Mouse (Mus musculus): ENCODE data around the gene Elf4.

Elf4 gene

DNA sequence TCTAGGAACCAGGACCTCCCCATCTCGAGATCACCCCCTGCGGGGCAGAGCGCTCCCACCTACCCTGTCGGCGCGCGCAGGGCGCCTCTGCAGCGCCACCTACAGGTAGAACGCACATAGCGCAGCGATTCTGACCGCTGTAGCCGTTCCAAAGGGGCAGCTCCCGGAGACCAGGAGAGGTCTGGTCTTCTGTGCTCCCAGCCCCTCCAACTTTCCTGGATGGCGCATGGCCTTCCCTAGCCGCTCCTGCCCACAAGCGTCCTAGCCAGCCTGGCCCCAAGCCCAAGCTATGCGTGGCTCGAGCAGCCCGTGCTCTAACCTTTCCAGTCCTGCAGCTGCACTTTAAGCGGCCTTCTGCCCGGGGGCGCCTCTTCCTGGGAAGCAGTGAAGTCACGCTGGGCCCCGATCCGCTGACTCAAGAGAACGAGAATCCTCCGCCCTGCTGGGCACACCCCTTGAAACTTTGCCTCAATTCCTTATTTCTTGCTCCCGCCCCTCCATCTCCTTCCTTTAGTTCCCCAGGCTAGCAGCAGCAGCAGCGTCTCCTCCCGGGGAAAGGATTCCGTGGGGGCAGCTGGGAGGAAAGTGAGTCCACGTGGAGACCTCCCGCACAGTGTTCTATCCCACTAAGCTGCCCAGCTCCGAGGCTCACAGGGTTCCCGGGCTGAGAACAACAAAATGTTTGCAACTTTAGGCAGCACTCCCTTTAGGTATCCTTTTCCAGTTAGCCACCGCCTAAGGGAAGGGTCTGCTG is at the start of gene Elf4:
Elf4 (minus strand) TSS at position 379 of the 754 bp plus-strand sequence.
- peak; percentile 62 for DNase-seq (ENCODE audit: low spot score)

GRCm38 (mm10) chrX:48493763-48494162 is 30.8 kb upstream of the Elf4 start:
- no peak for DNase-seq (ENCODE audit: low spot score)

- no peak for DNase-seq (ENCODE audit: low spot score)
Observed at GRCm38 (mm10) chrX:48481687-48482086, 18.8 kb upstream of the Elf4 start.

DNA sequence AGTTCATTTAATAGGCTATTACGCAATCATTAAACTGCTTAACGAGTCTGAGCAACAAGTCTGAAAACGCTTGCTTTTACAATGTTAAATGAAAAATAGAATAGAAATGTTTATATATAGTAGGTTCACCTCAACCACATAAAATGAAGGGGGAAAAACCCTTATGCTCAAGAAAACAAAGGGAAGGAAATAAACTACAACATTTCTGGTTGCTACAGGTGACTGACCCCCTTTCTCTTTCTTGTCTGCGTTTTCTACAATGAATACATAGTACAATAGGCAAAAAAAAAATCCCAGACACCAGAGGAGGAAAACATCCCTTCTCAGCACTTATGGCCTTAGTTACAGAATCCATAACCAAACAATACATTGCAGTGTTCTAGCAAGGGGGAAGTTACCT is 18.2 kb upstream of the Elf4 start:
- no peak for DNase-seq (ENCODE audit: low spot score)

DNA sequence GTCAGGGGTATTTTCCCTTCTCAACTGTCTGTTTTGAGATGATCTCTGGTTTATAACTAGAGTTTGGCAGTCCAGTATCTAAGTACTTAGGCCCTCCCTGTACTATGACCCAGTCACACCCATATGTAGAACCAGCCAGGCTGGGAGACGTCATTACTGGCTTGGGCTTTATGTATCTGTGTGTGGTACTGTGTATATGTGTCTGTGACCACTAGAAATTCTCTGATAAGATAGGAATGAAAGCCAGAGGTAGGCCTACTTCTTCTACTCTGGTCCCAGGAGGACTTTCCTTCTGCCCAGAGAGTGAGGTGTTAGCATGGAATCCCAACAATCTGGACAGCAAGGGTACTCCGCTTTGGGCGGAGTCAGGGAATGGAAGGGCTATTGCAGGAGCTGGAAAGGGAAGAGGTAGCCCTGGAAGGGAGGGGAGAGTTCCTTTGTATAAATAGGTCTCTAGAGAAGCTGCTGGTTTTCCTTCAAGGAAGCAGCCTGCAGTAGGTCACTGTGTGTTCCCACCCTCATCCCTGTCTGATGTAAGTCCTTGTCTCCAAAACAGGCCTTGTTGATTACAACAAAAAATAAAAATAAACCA is 4.5 kb upstream of the Elf4 start:
- DNase-seq (ENCODE audit: low spot score), result no peak

DNA sequence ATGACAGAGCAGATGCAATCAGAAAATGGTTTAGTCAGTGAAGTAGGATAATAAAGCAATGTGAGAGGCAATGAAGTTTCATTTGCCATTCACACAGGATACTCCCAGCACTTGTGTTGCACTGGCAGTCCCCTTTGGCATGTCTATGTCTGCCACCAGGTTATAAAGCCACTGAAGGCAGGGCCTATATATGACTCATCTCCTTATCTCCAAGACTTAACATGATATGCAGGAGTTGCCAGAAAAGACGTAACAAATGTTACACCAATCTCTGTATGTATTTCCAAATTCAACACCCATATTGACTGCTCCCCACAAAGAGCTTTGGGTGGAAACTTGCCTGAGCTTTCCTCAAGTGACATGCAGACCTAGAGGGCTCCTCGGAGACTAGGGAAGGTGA is 3.2 kb upstream of the Elf4 start:
- no peak for DNase-seq (ENCODE audit: low spot score)

GRCm38 (mm10) chrX:48464436-48464835 is 1.5 kb upstream of the Elf4 start:
- no peak for DNase-seq (ENCODE audit: low spot score)

GRCm38 (mm10) chrX:48463636-48464035 is 704 bp upstream of the Elf4 start:
- DNase-seq (ENCODE audit: low spot score), result no peak

GRCm38 (mm10) chrX:48462297-48462696 is 635 bp downstream of the Elf4 start:
- no peak for DNase-seq (ENCODE audit: low spot score)

DNA sequence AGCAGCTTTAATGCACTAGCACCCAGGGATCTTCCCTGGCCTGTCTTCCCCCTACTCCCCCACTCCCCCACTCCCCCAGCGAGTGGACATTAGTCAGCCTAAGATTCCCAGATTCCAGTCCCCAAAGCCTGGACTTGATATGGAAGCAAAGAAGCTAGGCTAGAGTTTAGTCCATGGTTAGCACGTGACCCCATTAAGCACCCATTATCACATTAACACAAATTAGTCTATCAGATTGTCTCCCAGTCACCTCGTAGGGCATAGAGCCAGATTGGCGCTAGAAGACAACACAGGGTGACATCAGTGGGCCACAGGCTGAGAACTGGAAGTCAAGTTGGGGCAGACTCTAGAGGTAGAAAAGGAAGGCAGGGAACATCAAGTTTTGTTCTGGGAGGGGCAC is 1.9 kb downstream of the Elf4 start:
- no peak for DNase-seq (ENCODE audit: low spot score)

- DNase-seq (ENCODE audit: low spot score), result no peak
Observed at GRCm38 (mm10) chrX:48460496-48460895, 2.4 kb downstream of the Elf4 start.

GRCm38 (mm10) chrX:48456956-48457355 is 6.0 kb downstream of the Elf4 start:
- no peak for DNase-seq (ENCODE audit: low spot score)

GRCm38 (mm10) chrX:48455018-48455417 is 7.9 kb downstream of the Elf4 start:
- no peak for DNase-seq (ENCODE audit: low spot score)

DNA sequence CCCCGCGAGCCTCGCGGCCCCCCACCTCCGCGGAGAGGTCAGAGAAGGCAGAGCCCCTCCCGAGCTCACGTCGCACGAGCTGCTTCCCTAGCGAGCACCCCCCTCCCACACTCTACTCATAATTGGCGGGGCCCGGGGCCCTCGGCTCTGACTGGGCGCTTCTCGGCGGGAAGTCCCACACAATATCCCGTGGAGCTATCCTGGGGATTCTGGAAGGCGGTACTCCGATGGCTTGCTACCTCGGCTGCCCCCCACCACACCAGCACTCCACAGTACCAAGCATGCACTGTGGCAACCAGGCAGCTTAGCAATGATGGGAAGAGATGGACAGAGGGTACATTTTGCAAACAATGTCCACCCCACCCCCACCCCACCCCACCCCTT is 8.4 kb downstream of the Elf4 start:
- DNase-seq (ENCODE audit: low spot score), result no peak

DNA sequence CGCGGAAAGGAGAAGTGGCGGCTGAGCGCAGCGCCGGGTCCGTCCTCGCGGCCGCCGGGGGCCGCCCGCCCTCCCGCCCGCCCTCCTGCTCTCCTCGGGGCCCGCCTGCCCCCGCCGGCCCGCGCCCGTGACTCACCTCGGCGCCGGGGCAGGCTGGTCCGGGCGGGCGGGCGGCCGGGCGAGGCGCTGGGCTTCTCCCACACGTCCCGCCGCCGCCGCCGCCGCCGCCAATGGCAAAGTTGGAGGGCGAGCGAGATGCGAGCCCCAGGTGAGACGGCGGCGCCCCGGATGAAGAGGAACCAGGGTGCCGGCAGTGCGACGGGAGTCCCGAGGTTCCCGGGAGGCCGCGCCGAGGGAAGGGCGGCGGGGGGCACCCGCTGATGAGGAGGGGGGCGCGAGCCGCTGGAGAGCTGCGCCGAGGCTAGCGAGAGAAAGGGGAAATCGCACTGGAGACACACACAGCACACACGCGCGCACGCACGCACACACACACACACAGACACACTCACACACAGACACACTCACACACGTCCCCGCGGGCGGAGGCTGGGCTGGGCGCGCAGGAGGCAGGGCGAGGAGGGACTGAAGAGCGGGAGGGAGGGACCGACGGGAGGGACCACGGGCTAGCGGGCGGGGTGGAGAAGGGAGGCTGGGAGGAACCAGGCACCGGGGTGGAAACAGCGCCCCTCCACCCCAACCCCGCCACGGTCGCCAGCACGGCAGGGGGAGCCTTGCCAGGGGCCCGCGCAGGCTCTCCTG is 9.0 kb downstream of the Elf4 start:
- peak; percentile 82 for DNase-seq (ENCODE audit: low spot score)

DNA sequence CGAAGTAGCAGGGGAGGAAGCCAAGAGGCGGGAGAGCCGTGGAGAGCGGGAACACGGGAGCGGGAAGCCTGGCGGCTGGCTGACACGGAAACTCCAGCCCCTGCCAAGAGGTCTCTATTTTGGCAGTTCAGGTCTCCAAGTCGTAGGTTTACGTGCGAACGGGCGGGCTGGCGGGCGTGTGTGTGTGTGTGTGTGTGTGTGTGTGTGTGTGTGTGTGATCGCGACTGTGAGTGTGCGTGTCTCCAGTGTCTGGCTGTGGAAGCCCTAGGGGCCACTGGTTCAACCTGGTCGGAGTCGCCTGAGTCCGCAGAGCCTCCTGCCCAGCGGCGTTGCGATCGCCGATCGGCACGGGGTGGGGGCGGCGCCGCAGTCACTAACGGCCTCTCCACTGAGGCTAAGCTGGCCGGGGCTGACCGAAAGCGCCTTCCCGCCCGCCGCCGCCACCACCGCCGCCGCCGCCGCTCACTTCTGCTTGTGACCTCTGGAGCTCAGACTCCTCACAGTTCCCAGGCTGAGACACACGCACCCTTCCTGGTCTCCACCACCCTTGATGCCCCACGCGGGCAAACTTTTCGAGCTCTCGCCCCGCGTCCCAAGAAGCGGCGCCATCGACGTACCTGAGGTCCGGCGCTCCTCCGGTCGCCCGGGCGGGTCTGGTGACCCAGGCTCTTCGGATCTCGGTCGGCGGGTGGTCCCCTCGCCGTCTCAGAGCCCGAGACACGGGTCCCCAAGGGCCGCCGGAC is 9.8 kb downstream of the Elf4 start:
- peak; percentile 23 for DNase-seq (ENCODE audit: low spot score)

- DNase-seq (ENCODE audit: low spot score), result peak; percentile 22
Observed at GRCm38 (mm10) chrX:48452231-48452890, 10.6 kb downstream of the Elf4 start.

- DNase-seq (ENCODE audit: low spot score), result no peak
Observed at GRCm38 (mm10) chrX:48449646-48450045, 13.3 kb downstream of the Elf4 start.

GRCm38 (mm10) chrX:48444677-48445076 is 18.3 kb downstream of the Elf4 start:
- no peak for DNase-seq (ENCODE audit: low spot score)

DNA sequence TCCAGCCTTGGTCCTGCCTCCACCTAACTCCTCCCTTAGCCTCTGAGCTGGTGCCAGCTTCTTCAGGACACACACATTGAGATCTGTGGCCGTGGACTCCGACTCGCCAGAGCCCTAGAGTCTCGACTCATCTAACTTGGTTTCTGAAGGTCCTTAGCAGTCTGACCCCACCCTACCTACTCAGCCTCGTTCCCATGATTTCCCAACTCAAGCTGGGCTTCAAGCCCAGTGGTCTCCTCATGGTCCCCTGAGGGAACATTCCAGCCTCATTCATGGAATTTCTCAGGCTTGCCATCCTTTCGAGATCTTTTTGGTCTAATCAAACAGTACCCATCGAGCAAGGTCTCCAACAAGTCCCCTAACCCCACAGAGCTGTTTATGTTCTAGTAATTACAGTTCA is 21.0 kb downstream of the Elf4 start:
- DNase-seq (ENCODE audit: low spot score), result no peak

DNA sequence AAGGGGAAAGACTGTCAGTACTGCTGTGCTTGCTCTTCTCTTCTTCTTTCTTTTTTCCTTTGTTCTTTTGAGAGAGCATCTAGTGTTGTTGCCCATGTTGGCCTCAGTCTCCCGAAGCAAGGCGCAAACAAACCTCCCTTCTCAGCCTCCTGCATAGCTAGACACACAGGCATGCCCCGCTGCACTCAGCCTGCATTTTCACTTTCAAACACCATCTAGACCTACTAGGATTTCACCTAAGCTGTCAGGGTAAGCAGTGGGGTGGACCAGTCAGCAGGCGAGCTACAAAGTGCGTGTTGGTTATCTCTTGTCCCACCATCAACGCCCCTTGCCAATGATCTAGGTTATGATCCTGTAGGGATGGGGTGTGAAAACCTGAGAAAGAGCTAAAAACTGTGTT is 21.4 kb downstream of the Elf4 start:
- no peak for DNase-seq (ENCODE audit: low spot score)

GRCm38 (mm10) chrX:48439036-48439435 is 23.9 kb downstream of the Elf4 start:
- peak; percentile 61 for DNase-seq (ENCODE audit: low spot score)

Data from urinary bladder, postnatal 14 days (tissue).